Mouse (Mus musculus): ENCODE results near the gene Ppm1l.

GRCm38 (mm10) chr3:69271812-69272211 is 44.8 kb upstream of the Ppm1l start:
- TF ChIP-seq POLR2A (IDR thresholded peaks at IDR 0.05; ENCODE audit: insufficient read length, low read depth) (no peak), MYOG (IDR thresholded peaks at IDR 0.05; ENCODE audit: control insufficient read depth in 1 of 3, insufficient read depth in 1 of 3, insufficient read length in 2 of 3, low read depth in 2 of 3) (no peak), POLR2AphosphoS2 (IDR thresholded peaks at IDR 0.05; ENCODE audit: insufficient read length, low read depth) (no peak), MYOD1 (IDR thresholded peaks at IDR 0.05; ENCODE audit: control insufficient read depth in 1 of 3, insufficient read length in 2 of 3, low read depth in 2 of 3) (no peak), MAX (IDR thresholded peaks at IDR 0.05; ENCODE audit: low read depth) (no peak), USF1 (IDR thresholded peaks at IDR 0.05; ENCODE audit: low read depth) (no peak), CEBPB (IDR thresholded peaks at IDR 0.05; ENCODE audit: insufficient read depth, poor library complexity, severe bottlenecking) (no peak), TCF12 (IDR thresholded peaks at IDR 0.05; ENCODE audit: insufficient read depth, poor library complexity, severe bottlenecking) (no peak)

All from myocyte (in vitro differentiated cells).